Mouse (Mus musculus): ENCODE data around the gene Rac2. TPM values are rescaled to one million over a fixed set of nuclear protein-coding genes. Genes with fewer than 3 reads are reported as not detected.

Rac2 gene
- total and polyA plus RNA-seq, 3 experiments = 160 to 942 (median 453) TPM

DNA sequence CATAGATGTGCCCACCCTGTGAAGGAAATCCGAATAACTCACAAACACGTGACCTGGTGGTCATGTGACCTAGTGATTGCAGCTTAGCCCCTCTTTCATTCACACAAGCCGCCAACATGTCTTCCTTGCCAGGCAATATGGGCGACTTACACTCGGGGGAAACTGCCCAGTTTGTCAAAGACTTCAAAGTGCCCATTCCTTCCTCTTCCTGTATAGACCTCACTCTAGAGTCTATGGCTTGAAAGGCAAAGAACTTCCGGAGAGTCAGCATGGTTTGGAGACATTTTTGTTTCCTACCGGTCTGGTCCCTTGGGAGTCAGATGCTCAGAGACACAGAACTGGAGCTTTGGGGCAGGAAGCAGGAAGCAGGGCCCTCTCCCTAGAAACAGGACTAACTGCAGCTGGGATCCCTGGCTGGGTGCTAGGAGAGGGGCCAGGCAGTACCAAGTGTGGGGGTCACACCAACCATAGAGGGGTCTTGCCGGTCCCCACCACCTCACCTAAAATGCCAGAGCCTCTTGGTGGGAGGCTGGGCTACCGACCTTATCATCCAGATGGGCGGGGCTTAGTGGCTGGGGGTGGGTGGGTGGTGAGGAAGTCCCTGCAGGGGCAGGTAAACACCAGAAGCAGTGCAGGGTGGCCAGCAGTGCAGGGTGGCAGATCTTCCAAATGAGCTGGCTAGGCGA lies 43.7 kb downstream of the Rac2 start:
- no peaks in the 10 kb centered on the region for H3K27me3 ChIP-seq (replicated peaks)

GRCm38 (mm10) chr15:78527973-78528372 lies 44.6 kb downstream of the Rac2 start:
- DNase-seq (ENCODE audit: extremely low read depth) = peak; percentile 67
- Histone ChIP-seq H3K4me2 (ENCODE audit: insufficient read depth, low read depth, poor library complexity, severe bottlenecking) (peak overlapping the region; percentile 35; the same call in 1 of the 2 replicates), H3K9ac (ENCODE audit: insufficient read depth, low read depth) (peak overlapping the region; percentile 37; the same call in 1 of the 2 replicates), H3K9me3 (replicated peaks; ENCODE audit: low read length) (no peaks in the 10 kb centered on the region), H3K36me3 (replicated peaks in 1 of 2; ENCODE audit: control insufficient read depth in 1 of 2, insufficient read depth in 1 of 2, low read length in 1 of 2) (peaks cover 0 to 43% of the 10 kb centered on the region in 2 experiments), H3K4me3 (replicated peaks in 1 of 3; ENCODE audit: low read depth in 2 of 3, low read length in 2 of 3, poor library complexity in 1 of 3) (peak overlapping the region in 1 of 3 experiments; percentile 60), H3K4me1 (ENCODE audit: control insufficient read depth in 1 of 2, insufficient read depth in 2 of 2) (peaks cover 31 to 56% of the 10 kb centered on the region in 2 experiments), H3K79me2 (replicated peaks; ENCODE audit: control insufficient read depth, extremely low read depth, insufficient read depth, poor library complexity, severe bottlenecking) (no peaks in the 10 kb centered on the region), H3K27me3 (replicated peaks) (no peaks in the 10 kb centered on the region), H3K27ac (ENCODE audit: insufficient read depth, low read depth) (no peak overlapping the region)
- in situ Hi-C loops (cut with MboI; ENCODE audit: low pct_ligation_motif_present, low pct_unique_long_range_greater_than_20kb, low sequenced_read_pairs) (loop anchor here (25.0 kb wide), 2 partner anchors 341 to 566 kb away; partner anchors contain the start of genes Eif3d and Foxred2), dilution Hi-C loops (cut with MboI; ENCODE audit: extremely low pct_ligation_motif_present, extremely low pct_unique_long_range_greater_than_20kb, low sequenced_read_pairs) (no loop called here)
- TF ChIP-seq CHD2 (IDR thresholded peaks at IDR 0.05; ENCODE audit: low read length) (peak; percentile 88), PAX5 (IDR thresholded peaks at IDR 0.05; ENCODE audit: low read length) (no peak)

More for the DNA sequence above, 43.7 kb downstream of the Rac2 start:
- dilution Hi-C loops (cut with MboI; ENCODE audit: extremely low pct_ligation_motif_present, extremely low pct_unique_long_range_greater_than_20kb, low sequenced_read_pairs) = no loop called here
- peak overlapping the region; percentile 20 to 60 (median 52) for H3K4me3 ChIP-seq (replicated peaks in 1 of 3; ENCODE audit: low read depth in 2 of 3, low read length in 2 of 3, poor library complexity in 1 of 3)
- TF ChIP-seq SIN3A (IDR thresholded peaks at IDR 0.05; ENCODE audit: low read length) (peak; percentile 92), E2F4 (IDR thresholded peaks at IDR 0.05; ENCODE audit: insufficient replicate concordance, low read depth, low read length) (0 out of 2 replicates have a peak, but pooled peaks have one; percentile 34), MAX (IDR thresholded peaks at IDR 0.05; ENCODE audit: low read length) (peak; percentile 87), JUN (IDR thresholded peaks at IDR 0.05; ENCODE audit: insufficient read depth, low read depth, low read length) (no peak), ETS1 (conservative IDR thresholded peaks at IDR 0.05; ENCODE audit: low read depth, low read length) (peak; percentile 45), NRF1 (IDR thresholded peaks at IDR 0.05; ENCODE audit: low read depth, low read length) (peak; percentile 49), MEF2A (IDR thresholded peaks at IDR 0.05; ENCODE audit: borderline replicate concordance, low read depth, low read length) (peak; percentile 28; the same call in 1 of the 2 replicates), PAX5 (IDR thresholded peaks at IDR 0.05; ENCODE audit: low read length) (no peak), BHLHE40 (IDR thresholded peaks at IDR 0.05; ENCODE audit: low read depth, low read length) (peak; percentile 91), IRF4 (IDR thresholded peaks at IDR 0.05; ENCODE audit: low read depth, low read length) (peak; percentile 53; the same call in 1 of the 2 replicates), HCFC1 (IDR thresholded peaks at IDR 0.05; ENCODE audit: low read depth, low read length) (peak; percentile 61), JUND (conservative IDR thresholded peaks at IDR 0.05; ENCODE audit: low read depth, low read length) (no peak), MAFK (IDR thresholded peaks at IDR 0.05; ENCODE audit: insufficient replicate concordance, low read length) (no peak), TCF12 (IDR thresholded peaks at IDR 0.05; ENCODE audit: low read depth, low read length) (peak; percentile 31; the same call in 1 of the 2 replicates), KAT2A (IDR thresholded peaks at IDR 0.05; ENCODE audit: insufficient replicate concordance, low read length) (0 out of 2 replicates have a peak, but pooled peaks have one; percentile 64), TBP (conservative IDR thresholded peaks at IDR 0.05; ENCODE audit: low read depth, low read length) (peak; percentile 72; the same call in 1 of the 2 replicates), SMC3 (IDR thresholded peaks at IDR 0.05; ENCODE audit: low read depth, low read length) (no peak), MYC (IDR thresholded peaks at IDR 0.05; ENCODE audit: low read depth, low read length) (peak; percentile 77; the same call in 1 of the 2 replicates), EP300 (IDR thresholded peaks at IDR 0.05; ENCODE audit: low read length) (peak; percentile 61), CTCF (conservative IDR thresholded peaks at IDR 0.05 in 1 of 2, IDR thresholded peaks at IDR 0.05 in 1 of 2; ENCODE audit: low read depth in 2 of 2, low read length in 2 of 2) (no peak), RAD21 (IDR thresholded peaks at IDR 0.05; ENCODE audit: low read depth, low read length) (no peak; the same call in 1 of the 2 replicates), USF2 (conservative IDR thresholded peaks at IDR 0.05; ENCODE audit: low read depth, low read length) (peak; percentile 95), UBTF (IDR thresholded peaks at IDR 0.05; ENCODE audit: low read depth, low read length) (no peak), MAZ (IDR thresholded peaks at IDR 0.05; ENCODE audit: low read depth, low read length) (0 out of 2 replicates have a peak, but pooled peaks have one; percentile 69), POLR2A (IDR thresholded peaks at IDR 0.05; ENCODE audit: low read depth, low read length) (peak; percentile 47), MXI1 (IDR thresholded peaks at IDR 0.05; ENCODE audit: low read depth, low read length) (peak; percentile 37; the same call in 1 of the 2 replicates), ZKSCAN1 (IDR thresholded peaks at IDR 0.05; ENCODE audit: borderline replicate concordance, low read depth, low read length) (no peak), ZC3H11A (IDR thresholded peaks at IDR 0.05; ENCODE audit: low read depth, low read length) (no peak), CHD1 (IDR thresholded peaks at IDR 0.05; ENCODE audit: low read depth, low read length) (peak; percentile 73; the same call in 1 of the 2 replicates), ZNF384 (IDR thresholded peaks at IDR 0.05; ENCODE audit: low read depth, low read length) (no peak), NELFE (IDR thresholded peaks at IDR 0.05; ENCODE audit: low read depth, low read length) (no peak), RCOR1 (conservative IDR thresholded peaks at IDR 0.05; ENCODE audit: low read depth, low read length) (no peak), GABPA (IDR thresholded peaks at IDR 0.05; ENCODE audit: insufficient replicate concordance, low read depth, low read length) (no peak), POLR2AphosphoS2 (IDR thresholded peaks at IDR 0.05; ENCODE audit: low read depth, low read length) (no peak), USF1 (IDR thresholded peaks at IDR 0.05; ENCODE audit: low read depth, low read length) (peak; percentile 92), ELF1 (IDR thresholded peaks at IDR 0.05; ENCODE audit: low read depth, low read length) (peak; percentile 85), CHD2 (IDR thresholded peaks at IDR 0.05; ENCODE audit: low read length) (0 out of 2 replicates have a peak, but pooled peaks have one; percentile 25), ZMIZ1 (IDR thresholded peaks at IDR 0.05; ENCODE audit: low read depth, low read length) (no peak)
- peaks cover 0 to 34% of the 10 kb centered on the region in 2 experiments for H3K36me3 ChIP-seq (replicated peaks in 1 of 2; ENCODE audit: control insufficient read depth in 1 of 2, insufficient read depth in 1 of 2, low read length in 1 of 2)
- H3K27ac ChIP-seq (ENCODE audit: insufficient read depth, low read depth) = peak overlapping the region; percentile 34
- H3K9ac ChIP-seq (ENCODE audit: insufficient read depth, low read depth) = peak overlapping the region; percentile 37; the same call in 1 of the 2 replicates
- peak; percentile 90 for DNase-seq (ENCODE audit: extremely low read depth)
- no peaks in the 10 kb centered on the region for H3K79me2 ChIP-seq (replicated peaks; ENCODE audit: control insufficient read depth, extremely low read depth, insufficient read depth, poor library complexity, severe bottlenecking)
- in situ Hi-C loops (cut with MboI; ENCODE audit: low pct_ligation_motif_present, low pct_unique_long_range_greater_than_20kb, low sequenced_read_pairs) = loop anchor here (25.0 kb wide), 2 partner anchors 342 to 567 kb away; partner anchors contain the start of genes Eif3d and Foxred2
- H3K4me1 ChIP-seq (ENCODE audit: control insufficient read depth in 1 of 2, insufficient read depth in 2 of 2) = peaks cover 31 to 57% of the 10 kb centered on the region in 2 experiments
- peak overlapping the region; percentile 35 for H3K4me2 ChIP-seq (ENCODE audit: insufficient read depth, low read depth, poor library complexity, severe bottlenecking)
- H3K9me3 ChIP-seq (replicated peaks; ENCODE audit: low read length) = no peaks in the 10 kb centered on the region

Data from CH12.LX (cell line).